Mouse (Mus musculus) spleen, postnatal 4 days (tissue): ENCODE results near the gene Wdfy4.

Source experiments
- DNase-seq, 2 experiments: peaks; one replicate each; pipeline ENCODE4 v3.0.0; 2022; ENCODE audit warnings: low spot score in 2 of 2

Wdfy4 gene

DNA sequence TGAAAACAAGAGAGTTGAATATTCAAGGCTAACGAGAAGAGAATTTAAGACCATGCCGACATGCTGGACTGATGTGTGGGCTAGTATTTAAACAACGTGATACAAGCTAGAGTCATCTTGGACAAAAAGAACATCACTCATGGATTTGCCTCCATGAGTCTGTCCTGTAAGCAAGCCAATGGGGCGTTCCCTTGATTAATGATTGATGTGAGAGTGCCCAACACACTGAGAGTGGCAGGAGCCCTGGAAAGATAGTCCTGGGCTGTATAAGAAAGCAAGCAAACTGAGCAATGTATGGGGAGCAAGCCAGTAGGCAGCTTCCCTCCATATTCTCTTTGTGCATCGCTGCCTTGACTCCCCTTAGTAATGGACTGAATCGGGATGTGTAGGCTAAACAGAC, 106.7 kb downstream of the Wdfy4 start:
- no peak for DNase-seq

DNA sequence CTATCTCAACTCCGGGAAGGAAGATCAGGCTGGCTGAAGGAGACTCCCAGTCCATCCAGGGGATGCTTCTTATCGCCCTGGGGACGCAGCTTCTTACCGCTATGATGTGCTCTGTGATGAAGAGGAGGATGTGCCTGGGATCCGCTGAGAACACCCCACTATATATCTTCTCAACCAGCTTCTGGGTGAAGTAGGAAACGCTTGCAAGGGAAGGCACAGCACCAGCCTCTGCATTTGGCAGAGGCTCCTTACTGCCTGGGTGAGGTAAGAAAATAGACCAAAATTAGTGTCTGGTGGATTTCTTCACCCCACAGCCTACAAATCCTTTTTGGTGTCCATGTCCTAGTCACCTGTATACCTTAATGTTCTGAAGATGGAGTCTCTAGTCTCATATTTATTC, 107.2 kb downstream of the Wdfy4 start:
- DNase-seq: no peak

DNA sequence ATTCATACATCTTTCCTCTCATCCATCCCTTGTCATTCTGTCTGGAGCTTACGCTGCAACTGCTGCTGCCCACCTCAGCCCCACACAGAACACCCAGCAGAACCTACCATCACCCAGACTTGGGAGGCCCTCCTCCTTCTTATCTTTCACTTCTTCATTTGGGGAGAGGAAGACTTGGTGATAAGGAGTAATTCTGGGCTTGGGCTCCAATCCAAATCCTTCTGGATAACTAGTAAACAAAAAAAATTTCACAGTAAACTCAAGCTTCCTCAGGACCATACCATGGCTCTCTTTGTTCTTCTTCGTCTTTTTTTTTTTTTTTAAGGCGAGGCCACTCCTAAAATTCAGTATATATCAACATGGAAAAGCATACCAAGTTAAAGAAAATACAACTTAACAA, 112.0 kb downstream of the Wdfy4 start:
- no peak for DNase-seq

DNA sequence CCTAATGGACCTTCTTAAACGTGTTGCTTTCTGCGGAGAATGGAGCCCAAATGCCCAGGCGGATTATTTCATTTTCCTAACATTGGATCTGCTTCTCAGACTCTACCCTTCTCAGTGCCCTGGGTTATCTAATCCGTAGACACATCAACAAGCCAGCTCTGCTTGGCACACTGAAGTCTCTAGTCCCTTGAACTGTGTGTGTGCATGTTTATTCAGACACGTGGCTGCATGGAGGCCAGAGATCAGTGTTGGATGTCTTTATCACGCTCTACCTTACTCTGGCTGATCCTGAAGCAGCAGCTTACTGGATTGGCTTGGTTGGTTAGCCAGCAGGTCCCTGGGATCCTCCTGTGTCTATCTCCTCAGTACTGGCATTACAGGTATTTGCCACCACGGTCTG, 113.0 kb downstream of the Wdfy4 start:
- DNase-seq: no peak

DNA sequence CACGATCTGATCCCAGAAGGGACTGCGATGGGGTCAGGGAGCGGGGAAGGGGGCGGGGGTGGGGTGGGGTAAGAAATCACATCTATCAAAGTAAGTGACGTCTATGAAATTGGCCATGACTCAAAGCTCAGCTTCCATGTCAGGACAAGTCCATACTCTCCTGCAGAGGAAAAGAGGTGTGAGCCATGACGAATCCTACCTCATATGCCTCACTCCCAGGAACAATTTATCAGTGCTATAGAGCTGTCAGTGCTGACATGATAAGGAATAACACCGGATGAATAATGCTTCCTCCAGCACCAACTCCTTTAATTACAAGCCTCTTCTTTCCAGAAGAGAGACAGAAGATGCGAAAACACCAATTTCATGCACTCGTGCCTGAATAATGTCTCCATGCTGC, 117.6 kb downstream of the Wdfy4 start:
- no peak for DNase-seq

DNA sequence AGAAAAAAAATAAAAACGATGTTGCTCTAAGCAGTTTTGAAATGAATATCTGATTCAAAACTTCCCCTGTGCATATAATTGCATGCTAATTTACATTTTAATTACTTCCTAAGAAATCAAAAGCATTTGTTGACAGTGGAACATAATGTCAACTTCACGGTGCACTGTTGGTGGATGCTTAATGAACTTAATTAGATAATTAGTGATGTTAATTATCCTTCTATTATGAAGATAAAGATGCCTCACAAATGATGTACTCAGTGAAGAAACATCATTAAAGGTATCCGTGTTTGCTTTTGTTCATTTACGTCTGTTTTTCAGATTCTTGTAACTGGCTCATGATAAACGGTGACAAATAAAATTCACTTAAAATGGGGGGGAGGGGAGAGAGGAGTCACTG, 122.3 kb downstream of the Wdfy4 start:
- DNase-seq: no peak

DNA sequence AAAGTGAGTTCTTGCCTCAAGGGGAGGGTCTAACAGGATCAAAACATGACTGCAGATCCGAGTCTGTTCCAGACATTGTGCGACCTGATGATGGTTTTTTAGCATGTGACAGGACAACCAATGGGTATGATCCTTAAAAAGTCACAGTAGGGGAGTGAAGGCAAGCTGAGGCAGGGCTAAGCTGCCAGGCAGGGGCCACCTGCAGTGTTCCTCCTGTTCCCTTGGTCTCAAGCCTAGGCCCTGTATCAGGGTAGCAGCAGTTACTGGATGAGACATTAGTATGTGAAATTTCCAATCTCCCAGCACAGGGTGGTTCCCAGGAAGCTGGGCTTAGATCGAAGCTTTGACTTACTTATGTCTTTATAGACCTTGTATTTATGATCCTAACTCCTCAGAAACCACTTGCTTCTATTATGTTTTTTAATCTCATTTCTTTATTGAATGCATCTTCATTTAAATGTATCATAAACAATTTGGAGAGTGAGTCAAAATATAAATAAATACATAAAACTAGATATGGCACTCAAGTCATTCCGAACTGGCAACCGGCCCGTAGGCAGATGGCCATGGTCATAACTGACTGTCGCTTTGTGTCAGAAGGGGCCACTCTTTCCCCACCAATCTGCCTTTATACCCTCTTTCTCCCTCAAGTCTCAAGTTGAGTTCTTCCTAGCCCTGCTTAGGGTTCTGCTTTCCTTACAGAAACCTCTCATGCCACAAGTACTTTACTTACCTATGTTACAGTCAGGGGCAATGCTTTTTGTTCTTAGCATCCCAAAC, 126.2 kb downstream of the Wdfy4 start:
- DNase-seq: no peak

DNA sequence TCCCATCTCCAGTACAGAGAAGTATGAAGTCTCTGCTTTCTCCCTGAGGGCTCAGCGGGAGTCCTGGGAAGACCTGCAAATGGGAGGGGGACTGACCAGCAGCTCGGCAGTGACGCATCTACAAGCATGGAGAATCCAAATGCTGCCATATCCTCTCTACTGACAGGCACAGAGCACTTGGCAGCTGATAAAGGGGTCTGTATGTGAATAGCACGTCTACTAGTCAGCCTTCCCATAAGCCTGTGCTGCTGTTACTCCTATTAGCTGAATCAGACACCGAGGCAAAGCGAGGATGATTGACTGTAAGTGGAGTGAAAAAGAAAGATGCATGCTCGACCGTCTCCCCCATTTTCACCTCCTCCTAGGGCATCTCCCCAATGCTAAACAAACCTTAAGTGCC, 131.9 kb downstream of the Wdfy4 start:
- DNase-seq: no peak

DNA sequence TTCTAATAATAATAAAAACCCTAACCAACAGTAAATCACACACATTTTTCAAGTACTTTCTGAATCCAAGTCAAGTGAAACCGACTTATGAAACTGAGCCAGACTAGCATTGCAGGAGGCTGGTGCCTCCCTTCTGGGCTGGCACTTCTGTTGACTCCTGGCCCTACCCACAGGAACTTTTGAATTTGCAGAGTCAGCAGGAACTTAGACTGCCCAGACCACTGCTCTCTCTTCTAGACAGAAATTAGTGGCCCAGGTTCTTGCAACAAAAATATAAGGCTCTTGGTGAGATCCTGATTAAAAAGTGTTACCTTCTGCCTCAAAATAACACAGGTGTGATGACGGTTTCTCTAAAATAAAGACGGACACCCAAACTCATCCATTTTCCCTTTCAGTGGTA, 140.1 kb downstream of the Wdfy4 start:
- no peak for DNase-seq

DNA sequence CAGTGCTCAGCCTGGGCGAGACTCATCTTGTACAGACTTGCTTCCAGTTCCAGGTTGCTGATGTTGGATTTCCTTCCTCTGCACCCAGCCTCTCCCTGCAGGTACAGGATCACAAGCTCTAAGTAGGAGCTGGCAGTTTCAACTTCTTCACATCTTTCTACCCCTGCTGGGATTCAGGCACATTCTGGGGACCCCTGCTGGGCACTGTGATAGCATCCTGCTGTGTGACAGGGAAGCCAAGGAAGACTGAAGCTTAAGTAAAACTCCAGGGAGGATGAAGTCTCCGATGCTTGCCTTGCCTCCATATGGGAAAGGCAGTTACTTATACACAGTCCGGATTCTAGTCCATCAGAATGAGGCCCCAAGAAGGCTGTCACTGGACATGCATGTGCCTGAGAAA, 148.5 kb downstream of the Wdfy4 start:
- no peak for DNase-seq

DNA sequence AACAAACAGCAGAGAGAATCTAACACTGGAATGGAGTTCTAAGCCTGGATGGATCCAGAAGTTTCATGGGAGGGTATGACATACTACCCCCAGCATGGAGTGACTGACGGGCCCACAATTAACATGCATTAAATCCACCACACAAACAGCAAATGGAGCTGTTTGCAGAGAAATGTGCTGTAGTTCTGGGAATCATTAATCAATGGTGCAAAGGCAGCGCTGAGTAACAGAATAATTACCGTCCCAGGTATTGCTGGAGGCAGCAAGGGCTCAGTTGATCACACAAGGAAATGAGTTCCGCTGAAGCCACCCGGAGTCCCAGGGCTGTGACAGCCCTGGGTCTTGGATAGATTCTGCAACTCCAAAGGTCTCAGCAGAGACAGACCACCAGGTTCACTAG, 149.9 kb downstream of the Wdfy4 start:
- no peak for DNase-seq

DNA sequence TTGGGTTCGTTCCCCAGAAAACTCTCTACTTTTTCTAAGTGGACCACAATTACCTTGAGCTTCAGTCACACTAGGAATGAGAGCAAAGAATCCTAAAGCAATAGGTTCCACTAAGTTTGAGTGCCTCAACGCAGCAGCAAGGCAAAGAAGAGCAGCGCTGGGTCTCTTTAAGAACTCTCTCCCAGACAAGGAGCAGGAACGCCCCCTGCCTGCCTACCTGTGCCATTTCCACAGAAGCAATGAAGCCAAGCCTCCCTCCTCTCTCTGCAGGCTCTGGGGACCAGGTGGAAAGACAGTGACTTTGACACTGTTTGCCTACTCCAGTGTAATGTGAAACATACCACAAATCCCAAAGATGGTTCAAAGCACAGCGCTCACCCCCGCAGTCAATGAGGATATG, 151.9 kb downstream of the Wdfy4 start:
- no peak for DNase-seq

DNA sequence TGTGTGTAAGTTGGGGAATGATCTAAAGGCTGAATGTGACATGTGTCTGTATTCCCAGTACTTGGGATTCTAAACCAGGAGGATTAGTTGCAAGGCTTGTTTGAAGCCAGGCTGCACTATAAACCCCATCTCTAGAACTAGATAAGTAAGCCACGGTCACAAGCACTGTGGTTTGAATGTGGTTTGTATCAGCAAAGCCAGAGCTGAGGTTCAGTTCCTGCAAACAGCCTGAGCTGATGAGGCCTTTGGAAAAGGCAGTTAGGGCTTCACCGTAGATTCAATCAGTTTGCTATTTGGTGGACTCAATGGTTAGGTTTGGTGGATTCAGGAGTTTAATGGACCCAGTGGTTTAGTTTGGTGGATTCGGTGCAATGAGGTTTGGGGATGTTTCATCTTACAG, 154.5 kb downstream of the Wdfy4 start:
- DNase-seq: no peak

DNA sequence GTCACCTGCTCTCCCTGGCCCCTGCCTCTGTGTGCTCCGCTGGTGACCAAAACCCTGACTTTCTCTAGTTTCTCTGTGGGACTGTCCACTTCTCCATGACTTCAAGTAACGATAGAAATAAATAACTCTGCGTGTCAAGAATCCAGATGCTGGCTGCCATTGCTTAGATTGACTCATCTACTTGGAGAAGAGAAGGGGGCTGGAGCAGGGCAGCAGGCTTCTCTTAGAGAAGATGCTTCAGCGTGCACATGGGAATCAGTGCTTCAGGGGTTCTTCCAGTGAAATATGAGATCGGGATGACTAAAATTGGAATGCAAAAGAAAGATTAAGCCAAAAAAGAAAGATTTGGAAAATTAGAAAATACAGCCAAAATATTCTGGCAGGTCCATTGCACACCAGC, 165.7 kb downstream of the Wdfy4 start:
- no peak for DNase-seq

DNA sequence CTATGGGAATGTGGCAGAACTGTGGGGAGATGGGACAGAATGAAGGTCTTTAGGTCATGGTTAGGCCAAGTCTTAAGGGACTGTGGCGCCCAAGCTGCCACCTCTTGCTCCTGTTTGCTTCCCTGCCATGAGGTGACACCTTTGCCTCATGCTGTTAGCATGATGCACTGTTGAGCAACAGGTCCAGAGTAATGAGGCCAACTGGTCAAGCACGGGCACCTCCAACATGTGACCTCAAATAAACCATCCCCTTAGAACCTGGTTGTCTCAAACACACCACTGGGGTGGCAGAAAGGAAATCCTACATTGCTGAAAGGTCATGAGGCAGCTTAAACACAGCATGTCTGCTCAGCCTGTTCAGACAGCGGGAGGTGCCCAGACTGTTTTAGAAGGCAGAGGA, 166.3 kb downstream of the Wdfy4 start:
- DNase-seq: no peak

DNA sequence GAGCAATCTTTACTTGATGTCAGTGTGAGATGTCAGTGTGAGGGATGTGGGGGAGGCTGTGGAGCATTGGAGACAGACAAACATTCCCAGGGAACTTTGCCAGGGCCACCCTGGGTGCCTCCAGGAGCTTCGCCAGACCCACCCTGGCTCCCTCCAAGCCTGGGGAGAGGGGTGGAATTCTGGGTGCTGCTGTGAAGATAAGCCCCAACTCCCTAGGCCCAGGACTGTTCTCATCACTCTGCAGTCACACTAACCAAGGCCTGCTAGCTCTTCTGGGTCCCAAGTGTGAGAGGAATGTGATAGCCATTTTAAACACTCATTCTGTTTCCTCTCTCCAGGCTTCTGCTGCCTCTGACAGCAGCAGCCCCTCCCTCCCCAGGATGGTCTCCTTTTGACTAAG, 177.7 kb downstream of the Wdfy4 start:
- no peak for DNase-seq

DNA sequence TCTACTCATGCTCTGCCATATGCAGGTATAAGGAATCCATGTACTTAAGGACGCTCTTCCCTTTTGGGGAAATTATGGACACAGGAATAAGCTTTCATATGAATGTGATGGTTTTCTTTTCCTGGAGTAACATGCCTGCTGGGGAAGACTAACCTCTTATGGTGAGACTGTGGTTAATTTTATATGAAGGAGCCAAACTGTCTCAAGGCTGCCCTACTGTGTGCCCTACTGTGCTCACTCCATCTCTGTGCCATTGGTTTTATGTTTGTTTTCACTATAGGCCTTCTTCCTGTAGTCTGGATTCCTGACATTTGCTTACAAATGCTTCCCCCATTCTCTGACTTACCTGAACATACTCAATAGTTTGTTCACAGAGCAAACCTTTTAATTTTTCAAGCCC, 180.2 kb downstream of the Wdfy4 start:
- no peak for DNase-seq

DNA sequence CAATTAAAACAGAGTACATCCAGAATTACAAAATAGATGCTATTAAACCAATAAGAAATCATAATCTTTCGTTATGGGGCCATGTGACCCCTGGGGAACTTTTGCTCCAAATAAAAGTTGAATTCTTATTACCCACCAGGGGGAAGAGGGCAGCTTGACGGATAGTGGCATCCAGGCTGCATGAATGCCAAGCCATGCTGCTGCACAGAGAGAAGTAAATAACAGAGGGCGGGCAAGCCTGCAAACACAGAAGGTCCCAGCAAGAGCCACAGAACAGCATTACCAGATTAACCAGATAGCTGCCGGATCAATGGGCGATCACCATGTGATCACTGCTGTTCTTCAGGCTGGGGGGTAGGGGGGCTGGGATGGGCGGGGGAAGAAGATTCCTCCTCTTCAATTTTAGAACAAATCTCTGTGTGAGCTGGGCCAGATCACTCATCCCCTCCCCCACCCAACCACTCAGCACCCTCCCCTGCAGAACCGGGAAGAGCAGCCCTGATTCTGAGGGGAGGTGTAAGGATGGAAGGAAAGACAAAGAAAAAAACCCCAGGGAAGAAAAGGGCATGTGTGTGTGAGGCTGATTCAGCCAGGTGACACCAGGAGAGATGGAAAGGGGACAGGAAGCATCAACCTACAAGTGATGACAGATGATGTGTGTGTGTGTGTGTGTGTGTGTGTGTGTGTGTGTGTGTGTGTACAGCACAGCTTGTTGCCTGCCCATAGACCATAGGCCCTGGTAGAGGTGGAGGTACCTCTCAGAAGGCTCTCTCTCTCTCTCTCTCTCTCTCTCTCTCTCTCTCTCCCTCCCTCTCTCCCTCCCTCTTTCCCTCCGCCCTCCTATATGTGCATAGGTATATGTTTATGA, 185.0 kb downstream of the Wdfy4 start:
- DNase-seq: no peak

DNA sequence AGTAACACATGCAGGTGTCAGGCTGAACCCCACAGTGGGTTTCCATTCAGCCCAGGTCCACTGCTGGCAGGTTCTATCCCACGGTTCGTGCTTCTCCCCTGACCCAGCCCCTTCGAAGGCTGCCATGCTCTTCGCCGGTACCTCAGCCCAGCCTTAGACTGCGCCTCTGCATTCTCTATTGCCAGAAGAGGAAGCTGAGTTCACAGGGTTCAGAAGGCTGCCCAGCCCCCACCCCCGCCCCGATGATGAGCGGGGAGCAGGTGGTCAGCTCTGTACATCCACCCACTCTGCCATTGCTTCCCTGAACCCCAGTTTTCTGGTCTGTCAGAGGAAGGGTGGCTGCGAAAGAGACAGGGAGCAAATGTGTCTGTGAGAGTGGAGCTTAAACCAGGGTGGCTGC, 185.8 kb downstream of the Wdfy4 start:
- no peak for DNase-seq

DNA sequence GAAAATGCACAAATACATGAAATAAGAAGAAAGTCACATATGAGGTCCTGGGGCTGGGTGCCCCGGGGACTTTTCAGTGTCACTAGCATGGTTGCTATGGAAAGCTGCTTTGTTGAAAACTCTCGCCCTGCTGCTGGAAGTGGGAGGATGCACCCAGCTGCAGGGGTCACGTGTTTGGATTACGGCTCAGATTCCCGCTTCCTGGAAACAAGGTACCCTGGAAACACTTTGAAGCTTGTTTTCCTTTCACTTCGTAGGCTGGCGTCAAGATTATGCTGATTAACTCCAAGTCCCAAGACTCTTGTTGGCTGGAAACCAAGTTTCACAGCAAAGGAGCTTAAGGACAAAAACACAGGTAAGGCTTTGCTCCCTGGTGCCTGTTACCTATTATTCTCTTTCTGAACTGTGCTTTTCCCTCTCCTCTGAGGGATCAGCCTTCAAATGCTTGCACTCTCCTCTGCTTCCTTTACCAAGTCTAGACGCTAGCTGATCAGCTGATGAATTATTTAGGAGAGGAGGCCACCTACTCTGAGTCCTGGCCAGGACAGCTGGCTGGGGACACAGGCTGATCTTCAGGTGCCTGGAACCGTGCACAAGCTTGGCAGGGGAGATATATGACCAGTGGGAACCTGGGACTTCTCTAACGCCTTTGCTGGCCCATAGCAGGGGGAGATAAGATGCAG, 190.2 kb downstream of the Wdfy4 start:
- DNase-seq: no peak

DNA sequence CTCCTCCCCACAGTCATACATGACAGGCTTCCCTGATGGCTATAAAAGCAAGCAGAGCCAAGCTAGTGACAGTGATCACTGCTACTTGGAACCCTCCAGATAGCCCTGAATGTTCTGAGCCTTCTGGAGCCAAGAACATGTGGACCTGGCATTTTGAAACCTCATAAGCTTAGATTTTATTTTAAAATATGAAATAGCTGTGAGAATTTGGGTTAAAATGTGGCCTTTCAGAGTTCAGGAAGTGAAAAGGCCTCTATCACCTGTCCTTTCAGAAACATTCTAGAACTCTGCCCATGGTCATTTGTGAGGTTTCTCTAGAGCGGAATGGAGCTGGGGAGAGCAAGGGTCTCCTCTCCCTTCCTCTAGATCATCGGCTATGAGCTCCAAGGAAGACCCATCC, 194.2 kb downstream of the Wdfy4 start, which contains the start of gene Lrrc18:
Gene Lrrc18 (plus strand): TSS at position 301 of the 400 bp plus-strand sequence.
- DNase-seq: no peak

DNA sequence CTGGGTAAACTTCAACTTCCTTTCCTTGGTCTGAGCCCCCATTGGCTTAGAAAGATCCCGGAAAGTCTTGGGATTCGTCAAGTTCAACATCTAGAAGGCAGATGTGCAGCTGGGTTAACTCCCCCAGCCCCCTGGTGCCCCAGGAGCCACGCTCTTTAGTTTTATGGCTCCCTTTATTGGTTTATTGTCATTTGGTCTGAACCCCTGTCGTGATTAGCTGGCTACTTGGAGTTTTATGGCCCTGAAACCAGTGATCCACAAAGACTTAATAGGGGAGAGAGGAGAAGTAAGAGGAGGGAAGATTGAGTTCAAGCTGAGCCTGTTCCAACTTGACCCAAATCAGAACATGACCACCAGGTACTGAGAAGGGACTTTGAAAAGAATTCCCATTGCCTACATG, 198.6 kb downstream of the Wdfy4 start:
- no peak for DNase-seq
